In the genomic region with DNA sequence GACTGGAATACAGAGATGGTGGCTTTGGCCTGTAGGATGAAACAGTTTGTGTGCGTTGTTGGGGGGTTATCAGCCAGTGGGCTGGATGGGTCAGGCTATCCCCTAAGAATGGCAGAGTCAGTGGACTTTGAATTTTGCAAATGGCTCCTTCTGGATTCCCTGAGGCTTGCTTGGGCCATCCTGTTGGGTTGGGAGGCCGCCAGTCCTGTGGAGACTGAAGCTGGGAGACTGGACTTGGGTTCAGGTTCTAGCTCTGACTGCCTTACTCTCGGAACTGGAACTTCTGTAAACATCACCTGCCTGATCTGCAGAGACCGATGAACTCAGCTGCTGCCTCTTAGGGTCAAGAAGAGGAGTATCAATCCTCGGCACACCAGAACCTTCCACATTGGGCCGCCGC, we compare ENCODE assay signal across 13 mouse cellular contexts. TPM values are rescaled to one million over a fixed set of nuclear protein-coding genes. Genes with fewer than 3 reads are reported as not detected.
DNase-seq lines count a peak whose midpoint lies in the region; ATAC-seq lines count a peak whose summit lies in the region.
"Had no signal": no experiment of that assay in that cellular context is flagged by ENCODE, and none has a peak within 500 bp of the region (broad histone marks: within the 10 kb centered on the region; RNA-seq: fewer than 3 reads in every experiment).

No protein-coding gene starts in this region.

- H3K9me3 ChIP-seq in neural tube, embryonic 12.5 days, result no peaks in the 10 kb centered on the region
- no peaks in the 10 kb centered on the region for H3K9me3 ChIP-seq in midbrain, embryonic 14.5 days (ENCODE audit: control insufficient read depth, low read length)
- H3K9me3 ChIP-seq in forebrain, embryonic 13.5 days (replicated peaks), result no peaks in the 10 kb centered on the region
- H3K9me3 ChIP-seq: limb, embryonic 13.5 days had no signal

- no peak for ATAC-seq in neural tube, embryonic 12.5 days (ENCODE audit: low FRiP score, low read depth)
- ATAC-seq in midbrain, embryonic 14.5 days (ENCODE audit: low FRiP score, low TSS enrichment), result no peak
- no peak for ATAC-seq in forebrain, embryonic 13.5 days
- ATAC-seq: forebrain, postnatal 0 days had no signal

- peaks cover 5% of the 10 kb centered on the region; the same call in 1 of the 2 replicates for H3K36me3 ChIP-seq in neural tube, embryonic 12.5 days
- H3K36me3 ChIP-seq in midbrain, embryonic 14.5 days (ENCODE audit: control insufficient read depth, insufficient read depth, low read length), result peaks cover 5% of the 10 kb centered on the region; the same call in 1 of the 2 replicates
- H3K36me3 ChIP-seq in forebrain, embryonic 13.5 days (ENCODE audit: poor library complexity, severe bottlenecking), result no peaks in the 10 kb centered on the region
- H3K36me3 ChIP-seq: limb, embryonic 13.5 days had no signal

- H3K27ac ChIP-seq in neural tube, embryonic 12.5 days, result no peak overlapping the region
- no peak overlapping the region for H3K27ac ChIP-seq in midbrain, embryonic 14.5 days (replicated peaks; ENCODE audit: low read depth, low read length)
- H3K27ac ChIP-seq in forebrain, embryonic 13.5 days, result no peak overlapping the region
- H3K27ac ChIP-seq: heart, adult 2 months; limb, embryonic 13.5 days had no signal

- H3K27me3 ChIP-seq in neural tube, embryonic 12.5 days (replicated peaks), result no peaks in the 10 kb centered on the region; the same call in 1 of the 2 replicates
- no peaks in the 10 kb centered on the region for H3K27me3 ChIP-seq in midbrain, embryonic 14.5 days (ENCODE audit: control insufficient read depth, insufficient read depth, low read length)
- peaks cover 60% of the 10 kb centered on the region for H3K27me3 ChIP-seq in forebrain, embryonic 13.5 days

- H3K9ac ChIP-seq in neural tube, embryonic 12.5 days, result no peak overlapping the region
- H3K9ac ChIP-seq in midbrain, embryonic 14.5 days (replicated peaks; ENCODE audit: low read length), result 0 out of 2 replicates have a peak overlapping the region, but pooled peaks have one; percentile 0
- no peak overlapping the region for H3K9ac ChIP-seq in forebrain, embryonic 13.5 days
- H3K9ac ChIP-seq: forebrain, postnatal 0 days; limb, embryonic 13.5 days had no signal

- 0 out of 2 replicates have a peak overlapping the region, but pooled peaks have one; percentile 81 for H3K4me2 ChIP-seq in neural tube, embryonic 12.5 days (replicated peaks)
- peak overlapping the region; percentile 81 for H3K4me2 ChIP-seq in midbrain, embryonic 14.5 days (ENCODE audit: low read length)
- no peak overlapping the region for H3K4me2 ChIP-seq in forebrain, embryonic 13.5 days
- H3K4me2 ChIP-seq: limb, embryonic 13.5 days had no signal

- peak; percentile 43 for DNase-seq in kidney, adult 18-20 months
- DNase-seq in kidney, postnatal 4 days, result no peak
- DNase-seq in neural tube, embryonic 10.5 days (ENCODE audit: extremely low spot score, low spot score), result no peak
- DNase-seq in midbrain, embryonic 14.5 days, result no peak
- DNase-seq in lung, adult 18-20 months, result no peak
- DNase-seq: adrenal gland, adult 8-10 months; forebrain, postnatal 0 days; gastrocnemius, postnatal 10 days; heart, adult 2 months; thymus, adult 2 months had no signal

- H3K4me1 ChIP-seq in neural tube, embryonic 12.5 days, result peaks cover 55% of the 10 kb centered on the region
- peaks cover 41% of the 10 kb centered on the region for H3K4me1 ChIP-seq in midbrain, embryonic 14.5 days (ENCODE audit: control insufficient read depth, insufficient read depth, low read length)
- H3K4me1 ChIP-seq in forebrain, embryonic 13.5 days, result peaks cover 41% of the 10 kb centered on the region

- WGBS in neural tube, embryonic 12.5 days, result 87% methylated on average over 7 of the region's 7 CpGs
- 83% methylated on average over 7 of the region's 7 CpGs for WGBS in midbrain, embryonic 14.5 days
- 86% methylated on average over 7 of the region's 7 CpGs for WGBS in forebrain, embryonic 13.5 days

- H3K4me3 ChIP-seq in neural tube, embryonic 12.5 days, result no peak overlapping the region
- H3K4me3 ChIP-seq in midbrain, embryonic 14.5 days (replicated peaks; ENCODE audit: low read depth, low read length), result no peak overlapping the region
- H3K4me3 ChIP-seq in forebrain, embryonic 13.5 days, result no peak overlapping the region
- H3K4me3 ChIP-seq: heart, adult 2 months; limb, embryonic 13.5 days had no signal

RNA-seq across cellular contexts. Expression of a gene that starts 4.1 kb away (rescaled TPM):
- 9.2 and 11.7 TPM in 2 replicates for polyA plus RNA-seq in neural tube, embryonic 12.5 days (2016; fragmentation: Nextera tagmentation; extraction: Ambion mirVana)
- polyA plus RNA-seq in midbrain, embryonic 14.5 days (2014; fragmentation: Nextera tagmentation; extraction: Ambion mirVana), result 15.4 and 20.5 TPM in 2 replicates
- 6.6 and 6.9 TPM in 2 replicates for polyA plus RNA-seq in forebrain, embryonic 13.5 days (2015; fragmentation: Nextera tagmentation; extraction: Ambion mirVana)

RNA-seq across cellular contexts. Expression of a gene that starts 23.7 kb away (rescaled TPM):
- 15.6 and 15.8 TPM in 2 replicates for polyA plus RNA-seq in neural tube, embryonic 12.5 days (2016; fragmentation: Nextera tagmentation; extraction: Ambion mirVana)
- 22.8 and 23.8 TPM in 2 replicates for polyA plus RNA-seq in midbrain, embryonic 14.5 days (2014; fragmentation: Nextera tagmentation; extraction: Ambion mirVana)
- 18.6 and 19.2 TPM in 2 replicates for polyA plus RNA-seq in forebrain, embryonic 13.5 days (2015; fragmentation: Nextera tagmentation; extraction: Ambion mirVana)
